Mouse (Mus musculus) liver, postnatal 0 days (tissue): ENCODE data around the gene Mcl1. TPM values are rescaled to one million over a fixed set of nuclear protein-coding genes. Genes with fewer than 3 reads are reported as not detected.

Experiments used
- ATAC-seq: fragments of 200-750 bp; cut with Nextera tagmentation; 2 replicates; pipeline ENCODE4 v1.8.0; 2017; ENCODE audit warnings: mild to moderate bottlenecking, moderate library complexity
- DNase-seq: peaks from one replicate; pipeline ENCODE4 v3.0.0-alpha.2; 2016
- H3K27ac ChIP-seq: fragments of 300-500 bp; sonication (generic); 2 replicates; pipeline ENCODE4 v1.5.1; 2014; ENCODE audit warnings: antibody characterized with exemption, moderate library complexity, mild to moderate bottlenecking, low read depth
- H3K27me3 ChIP-seq: fragments of 300-500 bp; sonication (generic); 2 replicates; pipeline ENCODE4 v1.6.1; 2014; ENCODE audit warnings: low read length, control low read depth, mixed read lengths; ENCODE audit not compliant: insufficient read depth
- H3K36me3 ChIP-seq: fragments of 300-500 bp; sonication (generic); replicated peaks from 2 replicates; pipeline ENCODE4 v1.6.1; 2014; ENCODE audit warnings: mild to moderate bottlenecking, control low read depth, low read length, moderate library complexity, mixed read lengths; ENCODE audit not compliant: insufficient read depth
- H3K4me1 ChIP-seq: fragments of 300-500 bp; sonication (generic); 2 replicates; pipeline ENCODE4 v1.6.1; 2014; ENCODE audit warnings: antibody characterized with exemption, mild to moderate bottlenecking, control low read depth; ENCODE audit not compliant: insufficient read depth
- H3K4me2 ChIP-seq: fragments of 300-500 bp; sonication (generic); 2 replicates; pipeline ENCODE4 v1.6.1; 2014; ENCODE audit warnings: low read depth, mild to moderate bottlenecking, low read length, moderate library complexity, mixed read lengths
- H3K4me3 ChIP-seq: fragments of 300-500 bp; sonication (generic); 2 replicates; pipeline ENCODE4 v1.5.1; 2014; ENCODE audit warnings: low read depth, low read length
- H3K9ac ChIP-seq: fragments of 300-500 bp; sonication (generic); replicated peaks from 2 replicates; pipeline ENCODE4 v1.6.1; 2014; ENCODE audit warnings: mild to moderate bottlenecking, moderate library complexity
- H3K9me3 ChIP-seq: fragments of 300-500 bp; sonication (generic); 2 replicates; pipeline ENCODE4 v1.6.1; 2016; ENCODE audit warnings: mild to moderate bottlenecking, control low read depth, low read length, mixed read lengths
- CTCF ChIP-seq: sonication (generic); IDR thresholded peaks from 2 replicates; pipeline ENCODE4 v1.5.1; 2016; ENCODE audit warnings: antibody characterized with exemption, low read depth
- EP300 ChIP-seq: IDR thresholded peaks from 2 replicates; pipeline ENCODE4 v1.6.1; 2016; ENCODE audit warnings: antibody characterized with exemption, low read depth, mild to moderate bottlenecking
- WGBS: fragments of 180-500 bp; shearing (Covaris S2); extraction: QIAGEN DNeasy Blood & Tissue Kit; methylation state at CpG from one replicate; pipeline ENCODE4 v1.1.7; 2014; ENCODE audit not compliant: insufficient replicate concordance; 5-methylcytosine and 5-hydroxymethylcytosine counted together
- polyA plus RNA-seq: library from polyadenylated mRNA; unstranded; fragments of >200 nt; fragmentation: Nextera tagmentation; extraction: Ambion mirVana; gene quantifications from 2 replicates; pipeline ENCODE4 v1.2.1, GENCODE M21; 2015

Gene Mcl1
- polyA plus RNA-seq, 1 experiment from 2014 or later: 36.2 TPM

GRCm38 (mm10) chr3:95663486-95663885, 4.9 kb downstream of the Mcl1 start:
- no peak for TF ChIP-seq CTCF
- TF ChIP-seq EP300: no peak
- peak overlapping the region; percentile 78 for H3K4me2 ChIP-seq

GRCm38 (mm10) chr3:95663969-95664608, 5.5 kb downstream of the Mcl1 start:
- ATAC-seq (no peak), DNase-seq (no peak)
- 86% methylated on average over 3 of the region's 3 CpGs for WGBS
- H3K4me2 ChIP-seq: peak overlapping the region; percentile 78; the same call in 1 of the 2 replicates
- no peaks in the 10 kb centered on the region for H3K9me3 ChIP-seq
- TF ChIP-seq CTCF (no peak), EP300 (no peak)
- H3K4me1 ChIP-seq: peaks cover 72% of the 10 kb centered on the region
- H3K9ac ChIP-seq: 0 out of 2 replicates have a peak overlapping the region, but pooled peaks have one; percentile 5
- peaks cover 42% of the 10 kb centered on the region for H3K36me3 ChIP-seq
- peak overlapping the region; percentile 91 for H3K27ac ChIP-seq
- no peak overlapping the region for H3K4me3 ChIP-seq
- H3K27me3 ChIP-seq: no peaks in the 10 kb centered on the region

More at GRCm38 (mm10) chr3:95663486-95663885, 4.9 kb downstream of the Mcl1 start:
- Histone ChIP-seq H3K27ac (peak overlapping the region; percentile 91), H3K4me1 (peaks cover 70% of the 10 kb centered on the region), H3K27me3 (no peaks in the 10 kb centered on the region), H3K9ac (no peak overlapping the region; the same call in 1 of the 2 replicates), H3K36me3 (peaks cover 42% of the 10 kb centered on the region), H3K9me3 (no peaks in the 10 kb centered on the region), H3K4me3 (no peak overlapping the region)
- ATAC-seq (no peak), DNase-seq (no peak)
- 66% methylated on average over 2 of the region's 2 CpGs for WGBS

DNA sequence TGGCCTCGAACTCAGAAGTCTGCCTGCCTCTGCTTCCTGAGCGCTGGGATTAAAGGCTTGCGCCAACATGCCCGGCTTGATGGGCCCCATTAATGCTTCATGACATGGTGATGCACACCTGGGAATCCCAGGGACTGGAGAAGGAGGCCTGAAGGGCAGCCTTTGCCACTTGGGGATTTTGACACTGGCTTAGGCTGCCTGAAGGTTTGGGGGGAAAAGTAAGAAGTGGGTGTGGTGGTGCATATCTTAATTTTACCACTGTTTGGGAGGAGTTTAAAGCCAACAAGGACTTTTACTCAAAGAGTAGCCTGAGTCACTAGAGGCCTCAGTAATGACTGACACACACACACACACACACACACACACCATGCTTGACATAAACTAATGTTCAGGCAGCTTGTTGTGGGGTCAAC, 6.4 kb downstream of the Mcl1 start:
- 76% methylated on average over 4 of the region's 4 CpGs for WGBS
- Histone ChIP-seq H3K9me3 (no peaks in the 10 kb centered on the region), H3K9ac (peak overlapping the region; percentile 22; the same call in 1 of the 2 replicates), H3K27ac (peak overlapping the region; percentile 91), H3K4me1 (peaks cover 78% of the 10 kb centered on the region), H3K27me3 (no peaks in the 10 kb centered on the region), H3K4me2 (peak overlapping the region; percentile 29), H3K4me3 (no peak overlapping the region), H3K36me3 (peaks cover 42% of the 10 kb centered on the region)
- DNase-seq: no peak
- ATAC-seq: no peak
- TF ChIP-seq CTCF (no peak), EP300 (no peak)

GRCm38 (mm10) chr3:95666124-95666844, 7.7 kb downstream of the Mcl1 start:
- no peaks in the 10 kb centered on the region for H3K9me3 ChIP-seq
- H3K4me2 ChIP-seq: peak overlapping the region; percentile 29
- DNase-seq (peak; percentile 79), ATAC-seq (peak; percentile 56)
- H3K4me1 ChIP-seq: peaks cover 76% of the 10 kb centered on the region
- H3K9ac ChIP-seq: peak overlapping the region; percentile 23; the same call in 1 of the 2 replicates
- WGBS: 46% methylated on average over 6 of the region's 6 CpGs
- H3K27me3 ChIP-seq: no peaks in the 10 kb centered on the region
- peak overlapping the region; percentile 91 for H3K27ac ChIP-seq
- TF ChIP-seq EP300 (peak; percentile 28), CTCF (no peak)
- H3K4me3 ChIP-seq: no peak overlapping the region
- peaks cover 31% of the 10 kb centered on the region for H3K36me3 ChIP-seq

GRCm38 (mm10) chr3:95667521-95667920, 8.9 kb downstream of the Mcl1 start:
- Histone ChIP-seq H3K27ac (peak overlapping the region; percentile 91), H3K9ac (peak overlapping the region; percentile 39), H3K27me3 (no peaks in the 10 kb centered on the region), H3K36me3 (peaks cover 20% of the 10 kb centered on the region), H3K4me2 (peak overlapping the region; percentile 7), H3K4me1 (peaks cover 74% of the 10 kb centered on the region), H3K9me3 (no peaks in the 10 kb centered on the region), H3K4me3 (no peak overlapping the region)
- 40% methylated on average over 4 of the region's 4 CpGs for WGBS
- ATAC-seq (no peak), DNase-seq (no peak)
- TF ChIP-seq EP300 (no peak), CTCF (no peak)

GRCm38 (mm10) chr3:95668026-95668425, 9.4 kb downstream of the Mcl1 start:
- DNase-seq (no peak), ATAC-seq (peak; percentile 31)
- no peak for TF ChIP-seq EP300
- no peak for TF ChIP-seq CTCF
- Histone ChIP-seq H3K9me3 (no peaks in the 10 kb centered on the region), H3K36me3 (peaks cover 16% of the 10 kb centered on the region), H3K4me2 (peak overlapping the region; percentile 44), H3K27me3 (no peaks in the 10 kb centered on the region), H3K27ac (peak overlapping the region; percentile 91), H3K4me3 (no peak overlapping the region), H3K9ac (peak overlapping the region; percentile 39), H3K4me1 (peaks cover 74% of the 10 kb centered on the region)
- WGBS: 33% methylated on average over 7 of the region's 7 CpGs
